Mouse (Mus musculus): Measurements from ENCODE around the gene Olfr1217. TPM values are rescaled to one million over a fixed set of nuclear protein-coding genes. Genes with fewer than 3 reads are reported as not detected.
"Not testable (repeated sequence)": the region's sequence is repeated elsewhere in the genome, so short reads cannot be mapped to it uniquely, and the experiment has no call there.

The Olfr1217 gene
- not detected in 2 replicates for polyA plus RNA-seq (2015; fragmentation: Nextera tagmentation; extraction: Ambion mirVana)

DNA sequence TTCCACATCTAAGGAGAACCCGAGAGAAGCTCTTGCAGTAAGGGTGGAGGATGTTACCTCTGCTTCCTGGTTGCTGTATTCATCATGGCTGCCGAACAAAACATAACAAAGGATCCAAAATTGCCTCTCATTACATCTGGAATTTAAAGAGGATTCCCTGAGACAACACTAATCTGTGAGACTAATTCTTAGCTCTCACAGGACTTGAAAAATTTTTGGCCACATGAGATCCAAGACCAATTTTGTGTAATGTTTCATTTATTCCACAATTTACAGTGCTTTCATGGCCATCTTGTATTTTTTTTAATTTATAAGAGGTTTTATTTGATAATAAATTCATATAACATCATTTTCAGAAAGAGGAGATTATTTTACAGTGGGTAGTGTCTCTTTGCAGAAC is at the start of gene Olfr1217:
TSS of gene Olfr1217 (minus strand) at position 101 of the 400 bp plus-strand sequence.
- H3K4me1 ChIP-seq = no peaks in the 10 kb centered on the region
- H3K9ac ChIP-seq = no peak within 1 kb of the TSS
- no peaks in the 10 kb centered on the region for H3K27me3 ChIP-seq (replicated peaks)
- ATAC-seq (replicated peaks) = no peak
- no peak within 1 kb of the TSS for H3K4me2 ChIP-seq
- H3K27ac ChIP-seq = no peak within 1 kb of the TSS
- no peak within 1 kb of the TSS for H3K4me3 ChIP-seq
- H3K36me3 ChIP-seq (replicated peaks) = no peaks in the 10 kb centered on the region
- no peaks in the 10 kb centered on the region for H3K9me3 ChIP-seq
- 74% methylated on average over 2 of the region's 2 CpGs for WGBS

DNA sequence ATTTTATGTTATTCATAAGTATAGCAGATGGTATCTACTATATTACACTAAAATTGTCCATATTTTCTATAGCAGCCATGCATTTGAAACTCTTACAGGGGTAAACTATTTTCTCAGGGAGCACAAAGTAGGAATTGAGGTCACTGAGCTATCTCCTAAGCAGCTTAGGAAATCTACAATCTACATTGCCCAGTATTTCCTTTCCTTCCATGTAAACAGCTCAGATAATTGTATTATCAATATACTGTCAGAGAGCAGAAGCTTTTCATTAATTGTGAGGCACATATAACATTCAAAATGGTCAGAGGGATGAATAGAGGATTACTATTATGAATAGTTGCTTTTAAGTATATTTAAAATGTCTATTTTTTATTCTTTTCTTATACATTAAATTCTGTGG is 49.6 kb upstream of the Olfr1217 start:
- ATAC-seq (replicated peaks) = no peak
- H3K4me2 ChIP-seq = no peak overlapping the region
- H3K36me3 ChIP-seq (replicated peaks) = no peaks in the 10 kb centered on the region
- H3K27me3 ChIP-seq (replicated peaks) = no peaks in the 10 kb centered on the region
- no peaks in the 10 kb centered on the region for H3K9me3 ChIP-seq
- no peaks in the 10 kb centered on the region for H3K4me1 ChIP-seq
- H3K27ac ChIP-seq = no peak overlapping the region
- no peak overlapping the region for H3K9ac ChIP-seq
- no peak overlapping the region for H3K4me3 ChIP-seq

GRCm38 (mm10) chr2:89061087-89061486 is 29.2 kb upstream of the Olfr1217 start, which contains the start of gene Olfr1218:
Gene Olfr1218 (minus strand): TSS chr2:89061187.
- ATAC-seq (replicated peaks) = no peak
- H3K9me3 ChIP-seq = no peaks in the 10 kb centered on the region
- no peak within 1 kb of the TSS for H3K4me3 ChIP-seq
- H3K36me3 ChIP-seq (replicated peaks) = no peaks in the 10 kb centered on the region
- no peaks in the 10 kb centered on the region for H3K27me3 ChIP-seq (replicated peaks)
- no peak within 1 kb of the TSS for H3K9ac ChIP-seq
- H3K4me2 ChIP-seq = no peak within 1 kb of the TSS
- H3K4me1 ChIP-seq = no peaks in the 10 kb centered on the region
- no peak within 1 kb of the TSS for H3K27ac ChIP-seq

GRCm38 (mm10) chr2:89021436-89021835 is 10.4 kb downstream of the Olfr1217 start:
- not testable (repeated sequence) for H3K27me3 ChIP-seq (replicated peaks); H3K27ac ChIP-seq; H3K9me3 ChIP-seq; H3K4me2 ChIP-seq; H3K36me3 ChIP-seq (replicated peaks); ATAC-seq (replicated peaks); H3K4me1 ChIP-seq; H3K9ac ChIP-seq; H3K4me3 ChIP-seq
- WGBS = 72% methylated on average over 3 of the region's 3 CpGs

GRCm38 (mm10) chr2:89018240-89018639 is 13.6 kb downstream of the Olfr1217 start, which contains the start of gene Olfr1216:
Gene Olfr1216 (minus strand): TSS chr2:89018340.
- no peak within 1 kb of the TSS for H3K27ac ChIP-seq
- no peak for ATAC-seq (replicated peaks)
- WGBS = 84% methylated on average over 1 of the region's 1 CpGs
- H3K4me1 ChIP-seq = no peaks in the 10 kb centered on the region
- H3K9me3 ChIP-seq = no peaks in the 10 kb centered on the region
- H3K4me2 ChIP-seq = no peak within 1 kb of the TSS
- no peak within 1 kb of the TSS for H3K9ac ChIP-seq
- H3K36me3 ChIP-seq (replicated peaks) = no peaks in the 10 kb centered on the region
- no peaks in the 10 kb centered on the region for H3K27me3 ChIP-seq (replicated peaks)
- H3K4me3 ChIP-seq = no peak within 1 kb of the TSS

DNA sequence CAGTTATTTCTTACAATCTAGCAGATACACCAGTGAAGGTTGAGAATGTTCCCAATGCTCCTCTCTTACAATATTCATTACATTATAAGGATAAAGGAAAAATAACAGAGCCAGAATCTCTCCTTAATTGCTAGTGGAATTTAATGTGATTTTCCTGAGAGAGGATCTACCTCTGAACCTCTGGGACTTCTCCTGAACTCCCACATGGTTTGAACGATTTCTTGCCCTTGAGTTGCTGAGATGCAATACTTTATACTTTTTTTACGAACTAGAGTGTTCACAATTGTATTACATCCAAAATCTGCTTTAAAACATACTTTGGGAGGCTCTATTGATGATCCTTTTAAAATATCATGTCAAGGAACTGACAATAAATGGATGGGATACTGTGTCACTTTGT is 25.0 kb downstream of the Olfr1217 start, which contains the start of gene Olfr1215:
TSS of gene Olfr1215 (minus strand) at position 101 of the 400 bp plus-strand sequence.
- Histone ChIP-seq H3K4me2 (no peak within 1 kb of the TSS), H3K9ac (no peak within 1 kb of the TSS), H3K36me3 (replicated peaks) (no peaks in the 10 kb centered on the region), H3K9me3 (no peaks in the 10 kb centered on the region), H3K4me3 (no peak within 1 kb of the TSS), H3K27ac (no peak within 1 kb of the TSS), H3K4me1 (no peaks in the 10 kb centered on the region), H3K27me3 (replicated peaks) (no peaks in the 10 kb centered on the region)
- no peak for ATAC-seq (replicated peaks)
- 68% methylated on average over 2 of the region's 2 CpGs for WGBS

GRCm38 (mm10) chr2:88992553-88992952 is 39.3 kb downstream of the Olfr1217 start, which contains the start of gene Olfr1214:
Gene Olfr1214 (minus strand): TSS chr2:88992653.
- no peaks in the 10 kb centered on the region for H3K4me1 ChIP-seq
- H3K4me3 ChIP-seq = no peak within 1 kb of the TSS
- no peak within 1 kb of the TSS for H3K4me2 ChIP-seq
- H3K9ac ChIP-seq = no peak within 1 kb of the TSS
- H3K36me3 ChIP-seq (replicated peaks) = no peaks in the 10 kb centered on the region
- no peak for ATAC-seq (replicated peaks)
- no peak within 1 kb of the TSS for H3K27ac ChIP-seq
- no peaks in the 10 kb centered on the region for H3K9me3 ChIP-seq
- no peaks in the 10 kb centered on the region for H3K27me3 ChIP-seq (replicated peaks)
- WGBS = 81% methylated on average over 1 of the region's 1 CpGs

- no peak within 1 kb of the TSS for H3K4me2 ChIP-seq
- H3K4me1 ChIP-seq = no peaks in the 10 kb centered on the region
- no peak within 1 kb of the TSS for H3K27ac ChIP-seq
- H3K9ac ChIP-seq = no peak within 1 kb of the TSS
- no peaks in the 10 kb centered on the region for H3K27me3 ChIP-seq (replicated peaks)
- H3K4me3 ChIP-seq = no peak within 1 kb of the TSS
- 80% methylated on average over 1 of the region's 1 CpGs for WGBS
- no peaks in the 10 kb centered on the region for H3K36me3 ChIP-seq (replicated peaks)
- H3K9me3 ChIP-seq = no peaks in the 10 kb centered on the region
- no peak for ATAC-seq (replicated peaks)
Observed at GRCm38 (mm10) chr2:88980181-88980580, 51.7 kb downstream of the Olfr1217 start, which contains the start of gene Gm13762. Gene Gm13762 (minus strand): TSS chr2:88980281.

Other genes with a start within 250 kb of the Olfr1217 start
- gene Olfr1201, start 239.0 kb downstream of the Olfr1217 start, polyA plus RNA-seq (2015; fragmentation: Nextera tagmentation; extraction: Ambion mirVana) = not detected in 2 replicates
- gene Olfr1202, start 217.6 kb downstream of the Olfr1217 start, polyA plus RNA-seq (2015; fragmentation: Nextera tagmentation; extraction: Ambion mirVana) = not detected in 2 replicates
- not detected in 2 replicates for gene Olfr1205, start 202.3 kb downstream of the Olfr1217 start, polyA plus RNA-seq (2015; fragmentation: Nextera tagmentation; extraction: Ambion mirVana)
- gene Olfr1204, start 182.8 kb downstream of the Olfr1217 start, polyA plus RNA-seq (2015; fragmentation: Nextera tagmentation; extraction: Ambion mirVana) = not detected in 2 replicates
- not detected in 2 replicates for gene Olfr1206, start 168.8 kb downstream of the Olfr1217 start, polyA plus RNA-seq (2015; fragmentation: Nextera tagmentation; extraction: Ambion mirVana)
- not detected in 2 replicates for gene Olfr1208, start 129.8 kb downstream of the Olfr1217 start, polyA plus RNA-seq (2015; fragmentation: Nextera tagmentation; extraction: Ambion mirVana)
- gene Olfr1209, start 116.9 kb downstream of the Olfr1217 start, polyA plus RNA-seq (2015; fragmentation: Nextera tagmentation; extraction: Ambion mirVana) = not detected in 2 replicates
- gene Olfr1211, start 94.0 kb downstream of the Olfr1217 start, polyA plus RNA-seq (2015; fragmentation: Nextera tagmentation; extraction: Ambion mirVana) = not detected in 2 replicates
- not detected in 2 replicates for gene Olfr1212, start 78.1 kb downstream of the Olfr1217 start, polyA plus RNA-seq (2015; fragmentation: Nextera tagmentation; extraction: Ambion mirVana)
- not detected in 2 replicates for gene Gm13762, start 51.8 kb downstream of the Olfr1217 start, polyA plus RNA-seq (2015; fragmentation: Nextera tagmentation; extraction: Ambion mirVana)
- gene Olfr1214, start 39.4 kb downstream of the Olfr1217 start, polyA plus RNA-seq (2015; fragmentation: Nextera tagmentation; extraction: Ambion mirVana) = not detected in 2 replicates
- gene Olfr1215, start 25.1 kb downstream of the Olfr1217 start, polyA plus RNA-seq (2015; fragmentation: Nextera tagmentation; extraction: Ambion mirVana) = not detected in 2 replicates
- gene Olfr1216, start 13.7 kb downstream of the Olfr1217 start, polyA plus RNA-seq (2015; fragmentation: Nextera tagmentation; extraction: Ambion mirVana) = not detected in 2 replicates
- not detected in 2 replicates for gene Olfr1218, start 29.1 kb upstream of the Olfr1217 start, polyA plus RNA-seq (2015; fragmentation: Nextera tagmentation; extraction: Ambion mirVana)
- not detected in 2 replicates for gene Olfr1219, start 51.4 kb upstream of the Olfr1217 start, polyA plus RNA-seq (2015; fragmentation: Nextera tagmentation; extraction: Ambion mirVana)
- not detected in 2 replicates for gene Olfr1220, start 74.8 kb upstream of the Olfr1217 start, polyA plus RNA-seq (2015; fragmentation: Nextera tagmentation; extraction: Ambion mirVana)
- gene Olfr1221, start 85.2 kb upstream of the Olfr1217 start, polyA plus RNA-seq (2015; fragmentation: Nextera tagmentation; extraction: Ambion mirVana) = not detected in 2 replicates
- not detected in 2 replicates for gene Olfr1222, start 101.0 kb upstream of the Olfr1217 start, polyA plus RNA-seq (2015; fragmentation: Nextera tagmentation; extraction: Ambion mirVana)
- gene Olfr1223, start 119.5 kb upstream of the Olfr1217 start, polyA plus RNA-seq (2015; fragmentation: Nextera tagmentation; extraction: Ambion mirVana) = not detected in 2 replicates
- gene Olfr1224-ps1, start 132.0 kb upstream of the Olfr1217 start, polyA plus RNA-seq (2015; fragmentation: Nextera tagmentation; extraction: Ambion mirVana) = not detected in 2 replicates
- not detected in 2 replicates for gene Olfr1225, start 142.6 kb upstream of the Olfr1217 start, polyA plus RNA-seq (2015; fragmentation: Nextera tagmentation; extraction: Ambion mirVana)
- not detected in 2 replicates for gene Olfr1226, start 168.0 kb upstream of the Olfr1217 start, polyA plus RNA-seq (2015; fragmentation: Nextera tagmentation; extraction: Ambion mirVana)
- gene Olfr1228, start 222.0 kb upstream of the Olfr1217 start, polyA plus RNA-seq (2015; fragmentation: Nextera tagmentation; extraction: Ambion mirVana) = not detected in 2 replicates

Data from midbrain, embryonic 15.5 days (tissue).